Mouse (Mus musculus) T-cell, adult 2 months (primary cell): ENCODE results near the gene Olfr355.

Experiments
- DNase-seq: peaks from one replicate; pipeline ENCODE4 v3.0.0; 2022; ENCODE audit warnings: low spot score

Olfr355 gene

GRCm38 (mm10) chr2:36928797-36929196 lies at the start of gene Olfr355:
Gene Olfr355 (minus strand): TSS chr2:36928897.
- DNase-seq, result no peak

- no peak for DNase-seq
Measured at GRCm38 (mm10) chr2:36936821-36937220, 8.1 kb upstream of the Olfr355 start, which contains the start of gene Olfr356. Gene Olfr356 (plus strand): TSS chr2:36937121.

- no peak for DNase-seq
Measured at GRCm38 (mm10) chr2:36905380-36905779, 23.3 kb downstream of the Olfr355 start, which contains the start of gene Olfr354. Gene Olfr354 (plus strand): TSS chr2:36905680.

- DNase-seq, result no peak
Measured at GRCm38 (mm10) chr2:36897114-36897513, 31.6 kb downstream of the Olfr355 start.

- DNase-seq, result no peak
Measured at GRCm38 (mm10) chr2:36892836-36893235, 35.9 kb downstream of the Olfr355 start, which contains the start of gene Olfr353. Gene Olfr353 (minus strand): TSS chr2:36892936.
